Mouse (Mus musculus) brown adipose tissue, adult 24 weeks (tissue): ENCODE results near the gene Per1. TPM values are rescaled to one million over a fixed set of nuclear protein-coding genes. Genes with fewer than 3 reads are reported as not detected.

Experiments
- H3K27ac ChIP-seq: fragments of 200-500 bp; replicated peaks from 2 replicates; pipeline ENCODE4 v1.5.1; 2012; ENCODE audit warnings: low read depth, mild to moderate bottlenecking, low read length
- H3K4me1 ChIP-seq: fragments of 200-500 bp; 2 replicates; pipeline ENCODE4 v1.6.1; 2012; ENCODE audit warnings: low read length, mixed read lengths; ENCODE audit not compliant: control insufficient read depth, insufficient read depth, insufficient read length
- H3K4me3 ChIP-seq: fragments of 200-500 bp; 2 replicates; pipeline ENCODE4 v1.5.1; 2012; ENCODE audit warnings: low read depth, mild to moderate bottlenecking, low read length, moderate library complexity; ENCODE audit not compliant: insufficient read depth
- polyA plus RNA-seq: library from polyadenylated mRNA; stranded (reverse); fragments of >200 nt; gene quantifications from 2 replicates; pipeline ENCODE4 v1.2.4, GENCODE M21; 2012; ENCODE audit not compliant: missing spikeins, insufficient read depth, insufficient read length

The Per1 gene
- polyA plus RNA-seq = 7.9 and 15.6 TPM in 2 replicates

- peaks cover 11% of the 10 kb centered on the region for H3K4me1 ChIP-seq
- H3K27ac ChIP-seq = peak within 1 kb of the TSS; percentile 99
- peak within 1 kb of the TSS; percentile 68 for H3K4me3 ChIP-seq
Measured at GRCm38 (mm10) chr11:69094697-69095429, at the start of gene Per1. Gene Per1, plus strand, starts transcription at chr11:69095217.

DNA sequence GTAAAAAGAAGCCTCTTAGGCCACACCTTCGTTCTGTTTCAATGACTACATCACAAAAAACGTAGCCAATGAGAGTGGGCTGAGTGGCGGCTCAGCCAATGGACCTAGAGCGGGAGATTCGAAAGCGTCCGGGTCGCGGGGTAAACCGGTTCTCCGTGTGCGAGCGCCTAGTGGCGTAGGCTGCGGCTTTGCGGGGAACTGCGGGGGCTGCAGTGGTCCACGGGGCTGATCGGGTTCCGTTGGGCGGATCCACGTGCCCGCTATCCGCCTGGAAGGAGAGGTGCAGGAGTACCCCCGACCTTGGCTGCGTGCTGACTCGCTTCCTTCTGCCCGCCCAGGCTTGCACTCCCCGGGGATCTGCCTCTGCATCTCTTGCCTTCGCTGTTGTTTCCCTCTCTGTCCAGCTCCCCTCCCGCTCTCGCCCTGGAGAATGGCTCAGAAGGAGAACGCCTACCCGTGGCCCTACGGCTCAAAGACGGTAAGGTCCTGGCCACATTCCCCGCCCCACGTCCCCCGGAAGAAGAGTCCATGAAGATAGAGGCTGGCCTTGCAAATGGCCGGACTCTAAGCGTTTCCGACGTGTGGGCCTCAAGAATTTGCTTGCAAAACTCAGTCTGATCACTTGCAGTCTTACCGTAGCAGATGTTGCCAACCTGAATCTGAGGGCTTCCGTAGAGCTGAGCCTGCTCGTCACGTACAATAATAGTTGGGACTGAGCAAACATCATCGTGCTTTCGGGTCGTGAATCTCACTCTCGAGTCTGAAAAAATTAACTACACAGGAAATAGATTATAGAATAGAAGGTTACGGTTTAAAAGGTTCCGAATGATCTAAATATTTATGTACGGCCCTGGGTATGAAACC lies 49.3 kb upstream of the Per1 start, which contains the start of gene Aurkb:
Gene Aurkb (plus strand): TSS at position 117 of the 864 bp plus-strand sequence.
- Histone ChIP-seq H3K27ac (no peak within 1 kb of the TSS), H3K4me1 (no peaks in the 10 kb centered on the region; the same call in 1 of the 2 replicates), H3K4me3 (peak within 1 kb of the TSS; percentile 61)

DNA sequence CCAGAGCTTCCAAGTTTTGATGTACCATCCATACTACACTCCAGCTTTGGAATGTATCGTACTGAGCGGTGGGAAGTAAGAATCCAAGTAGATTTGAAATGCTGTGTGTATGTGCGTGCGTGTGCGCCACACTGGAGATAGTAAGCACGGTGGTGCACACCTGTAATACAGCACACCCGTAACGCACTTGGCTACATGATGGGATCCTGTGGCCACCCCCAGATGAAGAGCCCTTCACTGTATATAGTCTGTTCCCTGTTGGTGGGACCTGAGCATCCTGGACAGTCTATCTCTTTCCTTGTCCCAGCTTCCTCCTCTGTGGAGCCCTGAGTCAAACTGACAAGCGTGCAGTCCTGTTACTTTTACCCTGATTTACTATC lies 48.6 kb upstream of the Per1 start:
- Histone ChIP-seq H3K27ac (no peak overlapping the region), H3K4me3 (peak overlapping the region; percentile 61; the same call in 1 of the 2 replicates), H3K4me1 (no peaks in the 10 kb centered on the region; the same call in 1 of the 2 replicates)

DNA sequence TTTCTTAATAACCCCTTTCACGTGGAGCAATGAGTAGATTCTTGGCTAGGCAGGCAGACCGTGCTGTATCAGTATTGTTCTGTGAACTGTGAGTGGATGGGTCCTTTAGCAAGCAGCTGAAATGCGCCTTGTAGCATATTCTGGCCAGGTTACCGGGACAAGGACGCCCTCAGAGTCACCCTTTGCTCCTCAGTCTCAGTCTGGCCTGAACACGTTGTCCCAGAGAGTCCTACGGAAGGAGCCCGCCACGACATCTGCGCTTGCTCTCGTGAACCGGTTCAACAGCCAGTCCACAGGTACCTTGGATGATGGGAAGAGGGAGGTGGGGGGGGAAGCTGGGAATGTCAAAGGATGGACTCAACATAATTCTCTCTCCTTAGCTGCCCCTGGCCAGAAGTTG lies 47.4 kb upstream of the Per1 start:
- no peak overlapping the region for H3K4me3 ChIP-seq
- peaks cover 6% of the 10 kb centered on the region; the same call in 1 of the 2 replicates for H3K4me1 ChIP-seq
- H3K27ac ChIP-seq = no peak overlapping the region

- no peak overlapping the region for H3K27ac ChIP-seq
- peaks cover 7% of the 10 kb centered on the region; the same call in 1 of the 2 replicates for H3K4me1 ChIP-seq
- H3K4me3 ChIP-seq = no peak overlapping the region
Measured at GRCm38 (mm10) chr11:69048151-69048550, 46.9 kb upstream of the Per1 start.

- Histone ChIP-seq H3K27ac (no peak overlapping the region), H3K4me3 (no peak overlapping the region)
Measured at GRCm38 (mm10) chr11:69050748-69051147, 44.3 kb upstream of the Per1 start.

GRCm38 (mm10) chr11:69051771-69052170 lies 43.2 kb upstream of the Per1 start:
- Histone ChIP-seq H3K4me3 (no peak overlapping the region), H3K4me1 (0 out of 2 replicates have a peak, but pooled peaks cover 7% of the 10 kb centered on the region), H3K27ac (no peak overlapping the region)

More at GRCm38 (mm10) chr11:69050748-69051147, 44.3 kb upstream of the Per1 start:
- H3K4me1 ChIP-seq = peaks cover 7% of the 10 kb centered on the region; the same call in 1 of the 2 replicates

GRCm38 (mm10) chr11:69052824-69053421 lies 42.1 kb upstream of the Per1 start:
- Histone ChIP-seq H3K4me1 (0 out of 2 replicates have a peak, but pooled peaks cover 7% of the 10 kb centered on the region), H3K4me3 (no peak overlapping the region), H3K27ac (no peak overlapping the region)

DNA sequence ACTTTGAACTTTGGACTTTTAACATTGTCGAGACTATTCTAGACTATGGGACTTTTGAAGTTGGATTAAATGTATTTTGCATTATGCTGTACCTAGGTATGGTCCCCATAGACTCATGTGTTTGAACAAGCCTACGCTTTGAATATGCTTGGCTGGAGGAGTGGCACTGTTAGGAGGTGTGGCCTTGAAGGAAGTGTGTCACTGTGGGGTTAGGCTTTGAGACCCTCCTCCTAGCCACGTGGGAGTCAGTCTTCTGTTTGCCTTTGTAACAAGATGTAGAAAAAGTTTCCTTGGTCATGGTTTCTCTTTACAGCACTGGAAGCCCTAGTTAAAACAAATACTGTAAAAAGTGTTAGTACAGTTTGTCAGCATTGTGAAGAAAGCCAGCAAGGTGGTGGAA lies 41.2 kb upstream of the Per1 start:
- H3K4me1 ChIP-seq = 0 out of 2 replicates have a peak, but pooled peaks cover 7% of the 10 kb centered on the region
- no peak overlapping the region for H3K4me3 ChIP-seq
- no peak overlapping the region for H3K27ac ChIP-seq

DNA sequence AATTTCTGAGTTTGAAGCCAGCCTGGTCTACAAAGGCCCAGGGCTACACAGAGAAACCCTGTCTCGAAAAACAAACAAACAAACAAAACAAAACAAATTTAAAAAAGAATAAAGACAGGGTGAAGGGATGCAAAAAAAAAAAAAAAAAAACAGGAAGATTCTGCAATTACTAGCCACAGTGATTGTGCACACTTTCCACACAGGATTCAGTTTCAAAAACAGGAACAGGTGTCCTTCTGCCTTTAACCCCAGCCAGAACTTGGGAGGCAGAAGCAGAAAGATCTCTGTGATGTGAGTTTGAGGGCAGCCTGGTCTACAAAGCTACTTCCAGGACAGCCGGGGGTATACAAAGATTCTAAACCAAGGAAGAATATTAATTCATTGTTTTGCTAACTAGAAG lies 36.8 kb upstream of the Per1 start:
- peak overlapping the region; percentile 96 for H3K4me3 ChIP-seq
- peaks cover 9% of the 10 kb centered on the region for H3K4me1 ChIP-seq
- H3K27ac ChIP-seq = peak overlapping the region; percentile 87; the same call in 1 of the 2 replicates

DNA sequence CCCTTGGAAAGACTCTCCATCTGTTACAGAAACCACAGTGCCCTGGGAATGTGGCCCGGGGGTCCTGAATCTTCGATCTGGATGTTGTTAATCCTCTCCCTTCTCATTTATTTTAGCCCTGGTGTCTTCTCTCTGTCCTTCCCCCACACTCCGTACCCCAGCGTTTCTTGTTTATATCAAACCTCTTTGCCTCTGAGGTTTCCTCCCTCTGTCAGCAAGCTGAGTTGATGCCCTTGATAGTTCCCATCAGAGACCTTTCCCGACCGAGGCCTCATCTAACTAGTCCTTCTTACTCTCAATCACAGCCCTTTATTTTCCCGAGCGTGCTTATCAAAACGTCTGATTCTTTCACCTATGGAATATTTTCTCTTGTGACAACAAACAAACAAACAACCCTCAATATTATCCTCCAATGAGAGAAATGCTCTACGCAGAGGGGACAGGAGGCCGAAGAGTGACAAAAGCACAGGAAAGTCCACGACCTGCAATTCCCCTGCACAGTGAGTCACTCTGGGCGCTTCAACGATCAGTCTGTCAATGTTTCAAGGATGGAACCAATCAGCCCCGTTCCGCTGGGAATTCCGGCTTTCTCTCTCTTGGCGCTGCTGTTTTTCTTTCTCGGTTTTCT lies 36.2 kb upstream of the Per1 start:
- Histone ChIP-seq H3K27ac (peak overlapping the region; percentile 87), H3K4me3 (peak overlapping the region; percentile 96), H3K4me1 (peaks cover 9% of the 10 kb centered on the region)

DNA sequence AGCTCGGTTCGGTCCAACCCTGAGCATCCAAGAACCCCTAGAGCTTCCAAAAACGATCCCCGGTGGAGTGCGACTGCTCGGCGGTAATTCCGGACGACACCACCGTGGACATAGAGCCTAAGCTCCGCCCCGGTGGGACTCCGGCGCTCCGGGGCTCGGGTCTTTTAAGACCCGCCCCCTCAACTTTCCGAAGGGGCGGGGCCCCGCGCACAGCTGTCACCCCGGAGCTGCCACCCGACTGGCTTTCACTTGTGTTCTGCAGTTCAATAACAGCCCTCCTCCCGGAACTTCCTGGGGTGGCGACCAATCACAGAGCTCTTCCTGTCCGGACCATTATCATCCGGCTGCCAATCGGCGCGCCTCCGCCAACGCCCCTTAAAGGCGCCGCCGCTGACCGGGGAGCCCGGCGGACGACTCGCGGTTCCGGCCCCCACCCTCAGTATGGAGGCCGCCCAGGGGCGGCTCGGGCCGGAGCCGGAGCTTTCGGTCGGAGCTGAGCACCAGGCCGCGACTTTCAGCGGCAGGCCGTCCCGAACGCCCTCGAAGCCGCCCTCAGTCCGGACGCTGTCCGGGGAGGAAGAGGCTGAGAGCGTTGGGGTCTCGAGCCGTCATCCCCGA lies 35.6 kb upstream of the Per1 start, which contains the start of gene Borcs6:
Gene Borcs6 (plus strand): TSS at position 361 of the 618 bp plus-strand sequence.
- H3K27ac ChIP-seq = peak within 1 kb of the TSS; percentile 91
- H3K4me3 ChIP-seq = peak within 1 kb of the TSS; percentile 96
- H3K4me1 ChIP-seq = peaks cover 13% of the 10 kb centered on the region

DNA sequence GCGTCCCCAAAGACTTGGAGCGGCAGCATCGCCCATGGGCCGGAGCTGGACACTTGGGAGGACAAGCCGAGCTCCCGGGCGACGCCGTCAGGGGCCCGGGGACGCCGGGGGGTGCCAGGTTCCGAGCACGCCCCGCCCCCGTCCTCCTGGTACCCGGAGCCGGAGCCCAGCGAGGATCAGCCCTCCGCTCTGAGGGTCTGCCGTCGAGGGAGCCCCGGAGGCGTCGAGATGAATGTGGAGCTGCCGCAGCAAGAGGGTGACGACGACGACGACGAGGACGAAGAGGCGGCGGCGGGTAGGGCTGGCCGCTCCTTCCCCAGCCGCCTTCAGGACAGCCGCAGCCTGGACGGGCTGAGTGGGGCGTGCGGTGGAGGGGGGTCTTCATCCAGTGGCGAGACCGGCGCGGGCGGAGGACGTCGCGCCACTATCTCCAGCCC lies 35.0 kb upstream of the Per1 start:
- Histone ChIP-seq H3K4me1 (peaks cover 13% of the 10 kb centered on the region), H3K4me3 (peak overlapping the region; percentile 96), H3K27ac (peak overlapping the region; percentile 91)
